Mouse (Mus musculus): ENCODE data around the gene Pick1.

Gene Pick1

GRCm38 (mm10) chr15:79229058-79229821 is at the start of gene Pick1, which contains the start of gene Gm49486:
Pick1 (plus strand) TSS chr15:79229173.
Gm49486 (plus strand) TSS chr15:79229391.
- DNase-seq, result peak; percentile 91

GRCm38 (mm10) chr15:79185213-79185612 is 43.8 kb upstream of the Pick1 start:
- peak; percentile 41 for DNase-seq

GRCm38 (mm10) chr15:79187819-79188218 is 41.2 kb upstream of the Pick1 start:
- no peak for DNase-seq

- no peak for DNase-seq
Measured at GRCm38 (mm10) chr15:79191426-79191825, 37.5 kb upstream of the Pick1 start.

GRCm38 (mm10) chr15:79192450-79192849 is 36.5 kb upstream of the Pick1 start:
- DNase-seq, result no peak

GRCm38 (mm10) chr15:79192885-79193845 is 35.8 kb upstream of the Pick1 start:
- peak; percentile 75 for DNase-seq

- no peak for DNase-seq
Measured at GRCm38 (mm10) chr15:79194048-79194447, 34.9 kb upstream of the Pick1 start.

- no peak for DNase-seq
Measured at GRCm38 (mm10) chr15:79194946-79195345, 34.0 kb upstream of the Pick1 start.

GRCm38 (mm10) chr15:79195492-79195891 is 33.5 kb upstream of the Pick1 start:
- DNase-seq, result peak; percentile 18

GRCm38 (mm10) chr15:79199390-79199976 is 29.5 kb upstream of the Pick1 start:
- no peak for DNase-seq

- no peak for DNase-seq
Measured at GRCm38 (mm10) chr15:79201491-79202150, 27.4 kb upstream of the Pick1 start.

GRCm38 (mm10) chr15:79202575-79202974 is 26.4 kb upstream of the Pick1 start:
- no peak for DNase-seq

- no peak for DNase-seq
Measured at GRCm38 (mm10) chr15:79208211-79208610, 20.8 kb upstream of the Pick1 start.

- DNase-seq, result peak; percentile 44
Measured at GRCm38 (mm10) chr15:79208758-79209439, 20.1 kb upstream of the Pick1 start.

- no peak for DNase-seq
Measured at GRCm38 (mm10) chr15:79210357-79210756, 18.6 kb upstream of the Pick1 start.

- DNase-seq, result no peak
Measured at GRCm38 (mm10) chr15:79212750-79213446, 16.1 kb upstream of the Pick1 start.

GRCm38 (mm10) chr15:79213591-79213990 is 15.4 kb upstream of the Pick1 start:
- DNase-seq, result peak; percentile 34

- DNase-seq, result no peak
Measured at GRCm38 (mm10) chr15:79216191-79216590, 12.8 kb upstream of the Pick1 start.

GRCm38 (mm10) chr15:79219572-79219971 is 9.4 kb upstream of the Pick1 start:
- DNase-seq, result no peak

GRCm38 (mm10) chr15:79223641-79224040 is 5.3 kb upstream of the Pick1 start:
- DNase-seq, result no peak

- DNase-seq, result peak; percentile 90
Measured at GRCm38 (mm10) chr15:79224685-79225084, 4.3 kb upstream of the Pick1 start.
